Mouse (Mus musculus) heart, embryonic 13.5 days (tissue): ENCODE measurements around the gene Zfp36. TPM values are rescaled to one million over a fixed set of nuclear protein-coding genes. Genes with fewer than 3 reads are reported as not detected.
"Not testable (repeated sequence)": the region's sequence is repeated elsewhere in the genome, so short reads cannot be mapped to it uniquely, and the experiment has no call there.

ENCODE experiments used
- ATAC-seq: fragments of 200-750 bp; cut with Nextera tagmentation; 2 replicates; pipeline ENCODE4 v1.8.0; 2017; ENCODE audit warnings: moderate TSS enrichment; ENCODE audit not compliant: insufficient number of reproducible peaks, low FRiP score, low TSS enrichment; ENCODE audit errors: extremely low read depth
- H3K27ac ChIP-seq: fragments of 300-500 bp; sonication (generic); replicated peaks from 2 replicates; pipeline ENCODE4 v1.5.1; 2015; ENCODE audit warnings: moderate library complexity, mild to moderate bottlenecking, inconsistent platforms
- H3K27me3 ChIP-seq: fragments of 300-500 bp; sonication (generic); replicated peaks from 2 replicates; pipeline ENCODE4 v1.6.1; 2015; ENCODE audit warnings: mild to moderate bottlenecking, inconsistent platforms
- H3K36me3 ChIP-seq: fragments of 300-500 bp; sonication (generic); 2 replicates; pipeline ENCODE4 v1.6.1; 2015; ENCODE audit warnings: mild to moderate bottlenecking, inconsistent platforms
- H3K4me1 ChIP-seq: fragments of 300-500 bp; sonication (generic); 2 replicates; pipeline ENCODE4 v1.6.1; 2015; ENCODE audit warnings: inconsistent platforms
- H3K4me2 ChIP-seq: fragments of 300-500 bp; sonication (generic); 2 replicates; pipeline ENCODE4 v1.6.1; 2015; ENCODE audit warnings: inconsistent platforms, mild to moderate bottlenecking, moderate library complexity
- H3K4me3 ChIP-seq: fragments of 300-500 bp; sonication (generic); 2 replicates; pipeline ENCODE4 v1.5.1; 2015; ENCODE audit warnings: moderate library complexity, mild to moderate bottlenecking, inconsistent platforms
- H3K9ac ChIP-seq: fragments of 300-500 bp; sonication (generic); 2 replicates; pipeline ENCODE4 v1.6.1; 2015; ENCODE audit warnings: inconsistent platforms, mild to moderate bottlenecking, moderate library complexity
- H3K9me3 ChIP-seq: fragments of 300-500 bp; sonication (generic); 2 replicates; pipeline ENCODE4 v1.6.1; 2016; ENCODE audit warnings: inconsistent platforms
- WGBS: fragments of 180-500 bp; shearing (Covaris S2); methylation state at CpG from one replicate; pipeline ENCODE4 v1.1.7; 2015; ENCODE audit warnings: mixed read lengths; 5-methylcytosine and 5-hydroxymethylcytosine counted together
- polyA plus RNA-seq: library from polyadenylated mRNA; unstranded; fragments of >200 nt; fragmentation: Nextera tagmentation; extraction: Ambion mirVana; gene quantifications from 2 replicates; pipeline ENCODE4 v1.2.1, GENCODE M21; 2015

The Zfp36 gene
- polyA plus RNA-seq, 1 experiment from 2014 or later = 13.6 TPM

- H3K9ac ChIP-seq = no peak overlapping the region
- no peak overlapping the region for H3K27ac ChIP-seq
- peaks cover 86% of the 10 kb centered on the region for H3K36me3 ChIP-seq
- no peaks in the 10 kb centered on the region for H3K27me3 ChIP-seq
- no peak overlapping the region for H3K4me2 ChIP-seq
- no peak overlapping the region for H3K4me3 ChIP-seq
- 52% methylated on average over 3 of the region's 3 CpGs for WGBS
- peaks cover 11% of the 10 kb centered on the region for H3K4me1 ChIP-seq
- ATAC-seq = no peak
- no peaks in the 10 kb centered on the region for H3K9me3 ChIP-seq
These were observed 17.9 kb upstream of the Zfp36 start for GRCm38 (mm10) chr7:28398000-28398399.

DNA sequence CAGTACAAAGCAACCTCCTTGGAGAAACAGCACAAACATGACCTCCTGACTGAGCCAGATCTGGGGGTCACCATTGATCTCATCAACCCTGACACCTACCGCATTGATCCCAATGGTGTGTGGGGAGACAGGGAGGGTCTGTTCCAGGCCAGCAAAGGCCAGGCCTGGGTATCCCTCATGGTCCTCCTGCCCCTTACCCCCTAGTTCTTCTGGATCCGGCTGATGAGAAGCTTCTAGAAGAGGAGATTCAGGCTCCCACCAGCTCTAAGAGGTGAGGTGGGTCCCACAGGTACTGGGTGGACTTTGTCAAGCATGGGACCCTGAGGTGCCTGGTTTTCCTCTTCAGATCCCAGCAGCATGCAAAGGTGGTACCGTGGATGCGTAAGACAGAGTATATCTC is 15.4 kb upstream of the Zfp36 start:
- Histone ChIP-seq H3K9ac (no peak overlapping the region), H3K9me3 (no peaks in the 10 kb centered on the region), H3K4me3 (no peak overlapping the region), H3K27me3 (no peaks in the 10 kb centered on the region), H3K36me3 (peaks cover 66% of the 10 kb centered on the region), H3K27ac (no peak overlapping the region), H3K4me2 (no peak overlapping the region), H3K4me1 (peaks cover 16% of the 10 kb centered on the region)
- ATAC-seq = no peak
- 94% methylated on average over 4 of the region's 4 CpGs for WGBS

GRCm38 (mm10) chr7:28393272-28393951 is 13.4 kb upstream of the Zfp36 start:
- no peaks in the 10 kb centered on the region for H3K9me3 ChIP-seq
- 8% methylated on average over 22 of the region's 22 CpGs for WGBS

GRCm38 (mm10) chr7:28392429-28393271 is 12.6 kb upstream of the Zfp36 start, which contains the start of the genes Med29 and Paf1:
TSS of gene Med29 (minus strand) at chr7:28392708.
TSS of gene Paf1 (plus strand) at chr7:28392951.
- H3K36me3 ChIP-seq = peaks cover 67% of the 10 kb centered on the region
- peak within 1 kb of the TSS; percentile 92 for H3K9ac ChIP-seq
- no peaks in the 10 kb centered on the region for H3K9me3 ChIP-seq
- ATAC-seq = peak; percentile 94
- under 1% methylated on average over 58 of the region's 58 CpGs for WGBS
- peaks cover 16% of the 10 kb centered on the region for H3K4me1 ChIP-seq
- no peaks in the 10 kb centered on the region for H3K27me3 ChIP-seq
- peak within 1 kb of the TSS; percentile 76 for H3K27ac ChIP-seq
- peak within 1 kb of the TSS; percentile 75 for H3K4me3 ChIP-seq
- peak within 1 kb of the TSS; percentile 82 for H3K4me2 ChIP-seq

More at GRCm38 (mm10) chr7:28393272-28393951, 13.4 kb upstream of the Zfp36 start:
- no peak for ATAC-seq
- H3K27me3 ChIP-seq = no peaks in the 10 kb centered on the region
- peak overlapping the region; percentile 82 for H3K4me2 ChIP-seq
- peaks cover 67% of the 10 kb centered on the region for H3K36me3 ChIP-seq
- peak overlapping the region; percentile 75 for H3K4me3 ChIP-seq
- H3K4me1 ChIP-seq = peaks cover 16% of the 10 kb centered on the region
- H3K27ac ChIP-seq = peak overlapping the region; percentile 76
- peak overlapping the region; percentile 86 for H3K9ac ChIP-seq

DNA sequence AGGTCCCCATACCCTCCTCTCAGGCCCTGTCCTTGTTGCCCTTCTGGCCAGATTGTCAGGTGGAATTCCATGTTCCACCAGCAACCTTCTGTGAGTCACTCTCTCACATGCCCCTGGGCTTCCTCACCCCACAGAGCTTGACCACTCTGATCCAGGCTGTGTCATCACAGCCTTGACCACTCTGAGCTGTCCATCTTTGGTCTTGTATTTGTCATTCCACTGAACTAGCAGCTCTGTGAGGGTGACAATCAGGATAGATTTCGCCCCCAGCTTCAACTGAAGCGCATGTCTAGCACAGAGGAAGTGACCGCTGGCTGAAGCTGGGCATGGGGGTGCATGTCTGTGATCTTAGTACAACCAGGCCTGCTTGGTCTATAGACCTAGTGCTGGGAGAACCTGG is 10.3 kb upstream of the Zfp36 start:
- H3K9me3 ChIP-seq = no peaks in the 10 kb centered on the region
- peaks cover 20% of the 10 kb centered on the region for H3K4me1 ChIP-seq
- H3K27me3 ChIP-seq = no peaks in the 10 kb centered on the region
- WGBS = 96% methylated on average over 3 of the region's 3 CpGs
- H3K4me3 ChIP-seq = no peak overlapping the region
- H3K27ac ChIP-seq = no peak overlapping the region
- peaks cover 59% of the 10 kb centered on the region for H3K36me3 ChIP-seq
- no peak overlapping the region for H3K9ac ChIP-seq
- H3K4me2 ChIP-seq = no peak overlapping the region
- no peak for ATAC-seq

GRCm38 (mm10) chr7:28387384-28387783 is 7.3 kb upstream of the Zfp36 start:
- peaks cover 29% of the 10 kb centered on the region for H3K4me1 ChIP-seq
- H3K4me2 ChIP-seq, H3K9ac ChIP-seq, H3K27ac ChIP-seq, ATAC-seq, H3K27me3 ChIP-seq, H3K4me3 ChIP-seq, H3K9me3 ChIP-seq: not testable (repeated sequence)
- WGBS = 84% methylated on average over 7 of the region's 7 CpGs
- peaks cover 54% of the 10 kb centered on the region for H3K36me3 ChIP-seq

GRCm38 (mm10) chr7:28386877-28387276 is 6.8 kb upstream of the Zfp36 start:
- not testable (repeated sequence) for H3K4me2 ChIP-seq, H3K27ac ChIP-seq, H3K27me3 ChIP-seq, H3K9ac ChIP-seq, ATAC-seq, H3K4me3 ChIP-seq, H3K9me3 ChIP-seq
- H3K4me1 ChIP-seq = peaks cover 31% of the 10 kb centered on the region
- 78% methylated on average over 6 of the region's 6 CpGs for WGBS
- peaks cover 54% of the 10 kb centered on the region for H3K36me3 ChIP-seq

DNA sequence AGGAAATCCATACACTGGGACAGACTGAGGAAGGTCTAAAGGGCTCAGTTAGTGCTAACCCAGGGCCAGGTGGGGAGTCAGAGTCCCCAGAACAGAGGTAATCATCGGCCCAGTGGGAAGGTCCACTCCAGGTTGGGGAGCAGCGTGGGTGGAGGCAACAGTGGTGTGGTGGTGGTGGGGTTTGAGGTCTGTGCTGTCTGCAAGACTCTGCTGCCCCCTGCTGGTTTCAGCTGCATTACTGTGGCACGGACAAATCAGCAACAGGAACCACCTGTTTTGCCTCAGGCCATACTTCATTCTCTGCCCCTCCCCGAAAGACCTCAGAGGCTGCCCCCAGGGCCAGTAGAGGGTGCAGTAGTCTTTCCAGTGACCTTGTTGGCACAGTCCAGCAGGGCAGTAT is 6.4 kb upstream of the Zfp36 start:
- Histone ChIP-seq H3K9me3 (no peaks in the 10 kb centered on the region), H3K9ac (peak overlapping the region; percentile 24; the same call in 1 of the 2 replicates), H3K27me3 (no peaks in the 10 kb centered on the region), H3K36me3 (peaks cover 54% of the 10 kb centered on the region), H3K27ac (no peak overlapping the region), H3K4me3 (no peak overlapping the region), H3K4me1 (peaks cover 31% of the 10 kb centered on the region), H3K4me2 (no peak overlapping the region)
- no peak for ATAC-seq
- WGBS = 9% methylated on average over 4 of the region's 4 CpGs

DNA sequence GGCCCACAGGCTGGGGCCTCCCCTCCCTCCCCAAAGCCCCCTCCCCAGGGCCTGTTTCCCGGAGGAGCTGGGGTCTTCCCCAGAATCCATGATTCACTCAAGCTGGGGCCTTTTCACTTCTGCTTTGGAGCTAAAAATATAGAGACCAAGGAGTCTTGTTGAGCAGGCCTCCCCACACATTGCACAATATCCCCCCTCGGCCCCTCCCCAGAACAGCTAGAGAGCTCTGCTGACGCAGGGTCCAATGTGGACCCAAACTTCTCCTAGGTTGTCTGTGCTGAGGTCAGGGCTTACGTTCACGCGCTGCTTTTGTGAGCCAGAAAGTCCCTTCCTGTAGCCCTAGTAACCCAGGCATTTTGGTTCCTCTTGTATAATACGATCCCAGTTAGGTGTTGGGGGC is 6.0 kb upstream of the Zfp36 start:
- peaks cover 54% of the 10 kb centered on the region for H3K36me3 ChIP-seq
- no peak for ATAC-seq

GRCm38 (mm10) chr7:28385196-28385595 is 5.1 kb upstream of the Zfp36 start:
- 89% methylated on average over 9 of the region's 9 CpGs for WGBS
- Histone ChIP-seq H3K9me3 (no peaks in the 10 kb centered on the region), H3K4me2 (no peak overlapping the region), H3K4me3 (no peak overlapping the region), H3K4me1 (peaks cover 41% of the 10 kb centered on the region), H3K27ac (no peak overlapping the region), H3K36me3 (peaks cover 46% of the 10 kb centered on the region), H3K27me3 (no peaks in the 10 kb centered on the region), H3K9ac (no peak overlapping the region)
- ATAC-seq = no peak

More for the DNA sequence above, 6.0 kb upstream of the Zfp36 start:
- Histone ChIP-seq H3K4me3 (no peak overlapping the region), H3K4me2 (no peak overlapping the region), H3K9ac (peak overlapping the region; percentile 24; the same call in 1 of the 2 replicates), H3K27me3 (no peaks in the 10 kb centered on the region), H3K4me1 (peaks cover 33% of the 10 kb centered on the region), H3K9me3 (no peaks in the 10 kb centered on the region), H3K27ac (no peak overlapping the region)
- WGBS = 72% methylated on average over 7 of the region's 7 CpGs

DNA sequence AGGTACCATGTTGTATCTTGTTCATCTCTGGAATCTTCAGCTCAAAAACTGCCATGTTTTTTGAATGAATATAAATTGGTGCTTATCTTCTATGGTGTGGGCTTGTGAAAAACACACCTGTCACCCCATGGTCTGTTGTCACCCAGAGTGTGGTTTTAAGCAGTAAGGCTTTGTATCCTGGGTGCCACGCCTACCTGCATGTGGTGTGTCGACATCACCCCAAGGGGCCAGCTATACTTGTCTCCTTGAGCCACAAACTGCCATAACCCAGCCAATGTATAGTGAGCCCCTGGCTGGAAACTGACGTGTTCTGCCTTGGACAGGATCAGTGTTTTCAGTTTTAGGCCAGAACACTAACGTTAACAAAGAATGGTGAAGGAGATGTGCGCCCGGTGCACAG is 4.1 kb upstream of the Zfp36 start:
- Histone ChIP-seq H3K36me3 (peaks cover 36% of the 10 kb centered on the region), H3K27ac (0 out of 2 replicates have a peak overlapping the region, but pooled peaks have one; percentile 5), H3K27me3 (no peaks in the 10 kb centered on the region), H3K4me3 (no peak overlapping the region), H3K4me1 (peaks cover 51% of the 10 kb centered on the region), H3K4me2 (peak overlapping the region; percentile 88; the same call in 1 of the 2 replicates), H3K9ac (no peak overlapping the region), H3K9me3 (no peaks in the 10 kb centered on the region)
- no peak for ATAC-seq
- WGBS = 84% methylated on average over 6 of the region's 6 CpGs
